Mouse (Mus musculus): ENCODE data around the gene Sprr2a2. TPM values are rescaled to one million over a fixed set of nuclear protein-coding genes. Genes with fewer than 3 reads are reported as not detected.
"Not testable (repeated sequence)": the region's sequence is repeated elsewhere in the genome, so short reads cannot be mapped to it uniquely, and the experiment has no call there.

Gene Sprr2a2
- total and polyA plus RNA-seq, 3 experiments, result not detected

DNA sequence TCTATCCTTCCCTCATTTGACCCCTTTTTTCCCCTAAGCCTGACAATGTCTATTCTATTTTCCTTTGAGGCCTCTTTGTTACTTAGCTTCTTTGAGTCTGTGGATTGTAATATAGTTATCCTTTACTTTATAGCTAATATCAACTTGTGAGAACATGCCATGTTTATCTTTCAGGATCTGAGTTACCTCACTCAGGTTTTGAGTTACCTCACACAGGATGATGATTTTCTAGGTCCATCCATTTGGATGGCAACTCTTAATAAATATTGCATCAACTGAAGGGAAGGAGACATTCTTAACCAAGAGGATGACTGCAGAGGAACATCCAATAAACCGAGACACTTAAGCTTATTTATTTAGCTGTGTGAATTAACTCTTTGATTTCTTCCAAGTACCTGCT lies 3.7 kb upstream of the Sprr2a2 start:
- H3K36me3 ChIP-seq (replicated peaks in 1 of 2; ENCODE audit: control insufficient read depth in 1 of 2, insufficient read depth in 1 of 2, low read length in 1 of 2); in situ Hi-C loops (cut with MboI; ENCODE audit: low pct_ligation_motif_present, low pct_unique_long_range_greater_than_20kb, low sequenced_read_pairs); H3K4me2 ChIP-seq (ENCODE audit: insufficient read depth, low read depth, poor library complexity, severe bottlenecking); H3K79me2 ChIP-seq (replicated peaks; ENCODE audit: control insufficient read depth, extremely low read depth, insufficient read depth, poor library complexity, severe bottlenecking); H3K4me1 ChIP-seq (ENCODE audit: control insufficient read depth in 1 of 2, insufficient read depth in 2 of 2); H3K27ac ChIP-seq (ENCODE audit: insufficient read depth, low read depth); H3K9ac ChIP-seq (ENCODE audit: insufficient read depth, low read depth); H3K9me3 ChIP-seq (replicated peaks; ENCODE audit: low read length); H3K4me3 ChIP-seq (replicated peaks in 1 of 3; ENCODE audit: low read depth in 2 of 3, low read length in 2 of 3, poor library complexity in 1 of 3); dilution Hi-C loops (cut with MboI; ENCODE audit: extremely low pct_ligation_motif_present, extremely low pct_unique_long_range_greater_than_20kb, low sequenced_read_pairs); DNase-seq (ENCODE audit: extremely low read depth); H3K27me3 ChIP-seq (replicated peaks): not testable (repeated sequence)

DNA sequence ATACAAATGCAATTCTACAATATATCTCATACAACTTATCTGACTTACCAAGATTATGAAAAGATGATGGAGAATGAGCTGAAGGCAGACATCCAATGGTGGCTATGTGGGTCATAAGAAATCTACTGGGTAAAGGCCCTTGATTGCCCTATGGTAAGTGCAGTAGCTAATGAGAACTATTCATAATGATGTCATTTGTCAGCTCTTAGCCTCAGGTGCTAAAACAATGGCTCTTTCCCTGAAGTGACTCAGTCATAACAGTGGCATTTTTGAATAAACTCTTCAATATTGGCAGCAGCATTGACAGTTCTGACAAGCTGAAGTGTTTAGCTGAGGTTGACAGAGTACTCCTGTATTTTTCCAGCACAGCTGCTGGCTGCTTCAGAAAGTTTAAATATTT lies 2.1 kb upstream of the Sprr2a2 start:
- dilution Hi-C loops (cut with MboI; ENCODE audit: extremely low pct_ligation_motif_present, extremely low pct_unique_long_range_greater_than_20kb, low sequenced_read_pairs), result not testable (repeated sequence)

DNA sequence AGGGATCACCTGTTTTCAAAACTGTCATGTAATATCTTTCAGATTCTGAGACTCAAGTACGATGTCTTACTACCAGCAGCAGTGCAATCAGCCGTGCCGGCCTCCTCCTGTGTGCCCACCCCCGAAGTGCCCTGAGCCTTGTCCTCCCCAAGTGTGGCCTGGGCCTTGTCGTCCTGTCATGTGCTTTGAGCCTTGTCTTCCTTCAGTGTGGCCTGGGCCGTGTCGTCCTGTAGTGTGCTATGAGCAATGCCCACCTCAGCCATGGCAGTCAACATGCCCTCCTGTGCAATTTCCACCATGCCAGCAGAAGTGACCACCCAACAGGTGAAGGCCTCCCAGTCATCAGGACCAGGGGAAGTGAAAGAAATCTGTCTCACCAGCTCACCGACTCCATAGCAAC lies 3.3 kb downstream of the Sprr2a2 start:
- in situ Hi-C loops (cut with MboI; ENCODE audit: low pct_ligation_motif_present, low pct_unique_long_range_greater_than_20kb, low sequenced_read_pairs); H3K27ac ChIP-seq (ENCODE audit: insufficient read depth, low read depth); H3K4me2 ChIP-seq (ENCODE audit: insufficient read depth, low read depth, poor library complexity, severe bottlenecking); H3K4me3 ChIP-seq (replicated peaks in 1 of 3; ENCODE audit: low read depth in 2 of 3, low read length in 2 of 3, poor library complexity in 1 of 3); H3K27me3 ChIP-seq (replicated peaks); H3K4me1 ChIP-seq (ENCODE audit: control insufficient read depth in 1 of 2, insufficient read depth in 2 of 2); H3K79me2 ChIP-seq (replicated peaks; ENCODE audit: control insufficient read depth, extremely low read depth, insufficient read depth, poor library complexity, severe bottlenecking); DNase-seq (ENCODE audit: extremely low read depth); H3K36me3 ChIP-seq (replicated peaks in 1 of 2; ENCODE audit: control insufficient read depth in 1 of 2, insufficient read depth in 1 of 2, low read length in 1 of 2); dilution Hi-C loops (cut with MboI; ENCODE audit: extremely low pct_ligation_motif_present, extremely low pct_unique_long_range_greater_than_20kb, low sequenced_read_pairs); H3K9me3 ChIP-seq (replicated peaks; ENCODE audit: low read length); H3K9ac ChIP-seq (ENCODE audit: insufficient read depth, low read depth): not testable (repeated sequence)

More for the DNA sequence above, 2.1 kb upstream of the Sprr2a2 start:
- H3K36me3 ChIP-seq (replicated peaks in 1 of 2; ENCODE audit: control insufficient read depth in 1 of 2, insufficient read depth in 1 of 2, low read length in 1 of 2); H3K9me3 ChIP-seq (replicated peaks; ENCODE audit: low read length); H3K79me2 ChIP-seq (replicated peaks; ENCODE audit: control insufficient read depth, extremely low read depth, insufficient read depth, poor library complexity, severe bottlenecking); H3K4me3 ChIP-seq (replicated peaks in 1 of 3; ENCODE audit: low read depth in 2 of 3, low read length in 2 of 3, poor library complexity in 1 of 3); H3K9ac ChIP-seq (ENCODE audit: insufficient read depth, low read depth); H3K27me3 ChIP-seq (replicated peaks); in situ Hi-C loops (cut with MboI; ENCODE audit: low pct_ligation_motif_present, low pct_unique_long_range_greater_than_20kb, low sequenced_read_pairs); H3K4me2 ChIP-seq (ENCODE audit: insufficient read depth, low read depth, poor library complexity, severe bottlenecking); H3K27ac ChIP-seq (ENCODE audit: insufficient read depth, low read depth); H3K4me1 ChIP-seq (ENCODE audit: control insufficient read depth in 1 of 2, insufficient read depth in 2 of 2); DNase-seq (ENCODE audit: extremely low read depth): not testable (repeated sequence)

DNA sequence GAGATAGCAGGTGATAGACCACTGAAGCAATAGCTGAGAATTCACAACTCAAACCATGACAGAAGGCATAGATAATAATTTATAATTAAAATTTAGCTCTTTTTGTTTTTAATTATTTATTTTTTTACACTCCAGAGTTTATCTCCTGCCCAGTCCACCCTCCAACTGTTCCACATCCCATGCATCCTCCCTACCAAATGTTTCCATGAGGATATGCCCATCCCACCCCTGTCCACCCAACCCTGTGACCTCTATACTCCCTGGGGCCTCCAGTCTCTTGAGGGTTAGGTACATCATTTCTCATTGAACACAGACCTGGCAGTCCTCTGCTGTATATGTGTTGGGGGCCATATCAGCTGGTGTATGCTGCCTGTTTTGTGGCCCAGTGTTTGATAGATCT lies 8.0 kb downstream of the Sprr2a2 start:
- H3K27ac ChIP-seq (ENCODE audit: insufficient read depth, low read depth); H3K9me3 ChIP-seq (replicated peaks; ENCODE audit: low read length); H3K9ac ChIP-seq (ENCODE audit: insufficient read depth, low read depth); H3K4me1 ChIP-seq (ENCODE audit: control insufficient read depth in 1 of 2, insufficient read depth in 2 of 2); H3K4me2 ChIP-seq (ENCODE audit: insufficient read depth, low read depth, poor library complexity, severe bottlenecking); H3K79me2 ChIP-seq (replicated peaks; ENCODE audit: control insufficient read depth, extremely low read depth, insufficient read depth, poor library complexity, severe bottlenecking); H3K36me3 ChIP-seq (replicated peaks in 1 of 2; ENCODE audit: control insufficient read depth in 1 of 2, insufficient read depth in 1 of 2, low read length in 1 of 2); in situ Hi-C loops (cut with MboI; ENCODE audit: low pct_ligation_motif_present, low pct_unique_long_range_greater_than_20kb, low sequenced_read_pairs); dilution Hi-C loops (cut with MboI; ENCODE audit: extremely low pct_ligation_motif_present, extremely low pct_unique_long_range_greater_than_20kb, low sequenced_read_pairs); DNase-seq (ENCODE audit: extremely low read depth); H3K4me3 ChIP-seq (replicated peaks in 1 of 3; ENCODE audit: low read depth in 2 of 3, low read length in 2 of 3, poor library complexity in 1 of 3); H3K27me3 ChIP-seq (replicated peaks): not testable (repeated sequence)

DNA sequence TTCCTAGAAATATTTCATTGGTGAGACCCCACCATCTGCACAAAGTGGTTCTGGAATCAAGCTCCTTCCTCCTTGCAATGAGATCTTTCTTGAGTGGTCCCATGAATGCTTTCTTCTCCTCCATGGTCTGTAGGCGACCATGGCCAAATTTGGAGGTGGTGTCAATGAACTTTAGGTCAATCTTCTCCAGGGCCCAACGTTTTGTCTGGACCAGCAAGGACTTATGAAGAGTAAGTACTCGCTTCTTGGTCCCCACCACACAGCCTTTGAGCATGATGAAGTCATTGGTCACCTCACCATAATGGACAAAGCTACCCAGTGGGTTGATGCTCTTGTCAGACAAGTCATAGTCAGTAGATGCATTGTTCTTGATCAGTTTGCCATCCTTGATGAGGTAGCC lies 11.7 kb downstream of the Sprr2a2 start:
- dilution Hi-C loops (cut with MboI; ENCODE audit: extremely low pct_ligation_motif_present, extremely low pct_unique_long_range_greater_than_20kb, low sequenced_read_pairs); H3K9ac ChIP-seq (ENCODE audit: insufficient read depth, low read depth); H3K36me3 ChIP-seq (replicated peaks in 1 of 2; ENCODE audit: control insufficient read depth in 1 of 2, insufficient read depth in 1 of 2, low read length in 1 of 2); DNase-seq (ENCODE audit: extremely low read depth); H3K4me3 ChIP-seq (replicated peaks in 1 of 3; ENCODE audit: low read depth in 2 of 3, low read length in 2 of 3, poor library complexity in 1 of 3); H3K9me3 ChIP-seq (replicated peaks; ENCODE audit: low read length); H3K79me2 ChIP-seq (replicated peaks; ENCODE audit: control insufficient read depth, extremely low read depth, insufficient read depth, poor library complexity, severe bottlenecking); H3K4me1 ChIP-seq (ENCODE audit: control insufficient read depth in 1 of 2, insufficient read depth in 2 of 2); H3K27me3 ChIP-seq (replicated peaks); in situ Hi-C loops (cut with MboI; ENCODE audit: low pct_ligation_motif_present, low pct_unique_long_range_greater_than_20kb, low sequenced_read_pairs); H3K4me2 ChIP-seq (ENCODE audit: insufficient read depth, low read depth, poor library complexity, severe bottlenecking); H3K27ac ChIP-seq (ENCODE audit: insufficient read depth, low read depth): not testable (repeated sequence)

DNA sequence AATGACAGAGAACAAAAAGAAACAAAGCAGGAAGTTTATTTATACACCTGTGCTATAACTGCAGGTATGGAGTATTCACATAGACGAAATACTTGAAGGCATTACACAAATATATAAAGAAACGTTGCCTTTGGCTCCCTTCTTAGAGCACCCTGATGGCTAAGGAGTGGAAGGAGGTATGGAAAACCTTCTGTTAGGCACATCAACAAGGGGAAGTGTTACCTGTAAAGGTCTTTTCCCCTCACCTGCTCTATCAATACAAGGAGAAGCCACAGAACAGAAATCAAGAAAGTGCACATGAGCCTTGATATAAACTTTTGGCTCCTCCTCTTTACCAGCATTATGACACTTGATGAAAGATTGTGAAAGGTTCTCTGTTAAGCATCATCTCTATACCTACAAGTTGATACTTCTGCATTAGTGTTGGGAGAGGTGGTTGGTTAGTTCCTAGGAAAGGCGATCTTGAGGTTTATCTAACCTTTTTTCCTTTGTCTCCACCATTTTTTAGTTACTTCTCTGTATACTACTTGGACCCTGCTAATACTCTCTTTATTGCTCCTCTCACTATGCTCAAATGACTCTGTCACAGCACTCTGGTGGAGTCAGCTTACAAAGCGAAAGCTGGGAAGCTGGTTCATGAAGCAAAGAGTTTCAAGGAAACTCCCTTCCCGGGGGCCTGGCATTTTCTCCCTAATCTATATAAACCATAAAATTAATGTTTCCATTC lies 20.9 kb downstream of the Sprr2a2 start:
- in situ Hi-C loops (cut with MboI; ENCODE audit: low pct_ligation_motif_present, low pct_unique_long_range_greater_than_20kb, low sequenced_read_pairs); H3K27me3 ChIP-seq (replicated peaks): not testable (repeated sequence)

More for the DNA sequence above, 20.9 kb downstream of the Sprr2a2 start:
- H3K4me3 ChIP-seq (replicated peaks in 1 of 3; ENCODE audit: low read depth in 2 of 3, low read length in 2 of 3, poor library complexity in 1 of 3); H3K9ac ChIP-seq (ENCODE audit: insufficient read depth, low read depth); H3K4me1 ChIP-seq (ENCODE audit: control insufficient read depth in 1 of 2, insufficient read depth in 2 of 2); DNase-seq (ENCODE audit: extremely low read depth); H3K4me2 ChIP-seq (ENCODE audit: insufficient read depth, low read depth, poor library complexity, severe bottlenecking); H3K27ac ChIP-seq (ENCODE audit: insufficient read depth, low read depth); H3K36me3 ChIP-seq (replicated peaks in 1 of 2; ENCODE audit: control insufficient read depth in 1 of 2, insufficient read depth in 1 of 2, low read length in 1 of 2); H3K79me2 ChIP-seq (replicated peaks; ENCODE audit: control insufficient read depth, extremely low read depth, insufficient read depth, poor library complexity, severe bottlenecking); H3K9me3 ChIP-seq (replicated peaks; ENCODE audit: low read length); dilution Hi-C loops (cut with MboI; ENCODE audit: extremely low pct_ligation_motif_present, extremely low pct_unique_long_range_greater_than_20kb, low sequenced_read_pairs): not testable (repeated sequence)
